Mouse (Mus musculus) liver, embryonic 14.5 days (tissue): ENCODE measurements around the gene Tbc1d4. TPM values are rescaled to one million over a fixed set of nuclear protein-coding genes. Genes with fewer than 3 reads are reported as not detected.

ENCODE experiments used
- ATAC-seq: fragments of 200-750 bp; cut with Nextera tagmentation; 2 replicates; pipeline ENCODE4 v1.8.0; 2017; ENCODE audit warnings: moderate number of reproducible peaks, mild to moderate bottlenecking, moderate library complexity; ENCODE audit not compliant: insufficient read depth
- DNase-seq, 3 experiments: peaks; one replicate each; pipeline ENCODE4 v3.0.0-alpha.2; 2012 to 2013; ENCODE audit warnings: low read depth in 3 of 3, low spot score in 3 of 3
- H3K27ac ChIP-seq: fragments of 300-500 bp; sonication (generic); 2 replicates; pipeline ENCODE4 v1.5.1; 2014; ENCODE audit warnings: moderate library complexity, mild to moderate bottlenecking, control low read depth, inconsistent platforms
- H3K27me3 ChIP-seq: fragments of 300-500 bp; sonication (generic); 2 replicates; pipeline ENCODE4 v1.6.1; 2014; ENCODE audit warnings: mild to moderate bottlenecking, low read length, moderate library complexity; ENCODE audit not compliant: control insufficient read depth, insufficient read depth
- H3K36me3 ChIP-seq: fragments of 300-500 bp; sonication (generic); replicated peaks from 2 replicates; pipeline ENCODE4 v1.6.1; 2014; ENCODE audit warnings: low read depth; ENCODE audit not compliant: control insufficient read depth, insufficient read depth
- H3K4me1 ChIP-seq, 2 experiments: fragments of 200-500 bp in 1 of 2; fragments of 300-500 bp in 1 of 2; sonication (generic) in 1 of 2; replicated peaks; 2 replicates each; pipeline ENCODE4 v1.6.1; 2012 to 2014; ENCODE audit warnings: antibody characterized with exemption in 1 of 2, inconsistent platforms in 1 of 2, low read length in 1 of 2; ENCODE audit not compliant: control insufficient read depth in 2 of 2, insufficient read depth in 2 of 2
- H3K4me2 ChIP-seq: fragments of 300-500 bp; sonication (generic); 2 replicates; pipeline ENCODE4 v1.6.1; 2014; ENCODE audit warnings: low read depth, mild to moderate bottlenecking, control low read depth, moderate library complexity
- H3K4me3 ChIP-seq, 2 experiments: fragments of 200-500 bp in 1 of 2; fragments of 300-500 bp in 1 of 2; sonication (generic) in 1 of 2; 2 replicates each; pipeline ENCODE4 v1.5.1; 2012 to 2014; ENCODE audit warnings: low read depth in 2 of 2, low read length in 2 of 2, mild to moderate bottlenecking in 2 of 2, control low read depth in 1 of 2, inconsistent platforms in 1 of 2, moderate library complexity in 1 of 2; ENCODE audit not compliant: insufficient read depth in 1 of 2
- H3K9ac ChIP-seq: fragments of 300-500 bp; sonication (generic); replicated peaks from 2 replicates; pipeline ENCODE4 v1.6.1; 2014; ENCODE audit warnings: mild to moderate bottlenecking, control low read depth, moderate library complexity
- H3K9me3 ChIP-seq: fragments of 300-500 bp; sonication (generic); 2 replicates; pipeline ENCODE4 v1.6.1; 2016; ENCODE audit warnings: low read length, mixed read lengths; ENCODE audit not compliant: control insufficient read depth
- CTCF ChIP-seq: IDR thresholded peaks from 2 replicates; pipeline ENCODE4 v1.5.1; 2016; ENCODE audit warnings: antibody characterized with exemption, low read depth, control low read depth
- EP300 ChIP-seq: IDR thresholded peaks from 2 replicates; pipeline ENCODE4 v1.6.1; 2016; ENCODE audit warnings: antibody characterized with exemption, low read depth
- WGBS: fragments of 180-500 bp; shearing (Covaris S2); extraction: QIAGEN DNeasy Blood & Tissue Kit; methylation state at CpG from one replicate; pipeline ENCODE4 v1.1.7; 2014; ENCODE audit not compliant: insufficient replicate concordance; 5-methylcytosine and 5-hydroxymethylcytosine counted together
- polyA plus RNA-seq, 2 experiments: library from polyadenylated mRNA; depleted of rRNA in 1 of 2; stranded (reverse) in 1 of 2; unstranded in 1 of 2; fragments of >200 nt; fragmentation: Nextera tagmentation in 1 of 2; extraction: Ambion mirVana in 1 of 2; gene quantifications; 2 replicates each; pipeline versions ENCODE4 v1.2.1 to v1.2.3; 2012 to 2014

Tbc1d4 gene
- polyA plus RNA-seq, 2 experiments = 0.85 to 1.3 TPM

DNA sequence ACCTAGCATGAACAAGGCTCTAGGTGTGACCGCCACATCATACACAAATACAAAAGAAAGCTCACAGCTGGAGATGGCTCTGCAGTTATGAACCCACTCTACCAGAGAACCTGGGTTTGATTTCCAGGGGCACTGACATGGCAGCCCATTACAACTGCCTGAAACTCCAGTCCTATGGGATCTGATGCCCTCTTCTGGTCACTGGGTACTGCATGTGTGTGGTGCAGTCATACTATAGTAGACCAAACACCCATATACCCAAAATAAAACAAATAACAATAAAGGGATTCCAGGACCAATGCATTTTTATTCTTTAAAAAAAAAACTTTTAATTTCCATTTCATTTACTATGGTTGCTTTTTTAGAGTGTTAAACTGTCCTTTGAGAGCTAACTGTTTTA is 26.8 kb upstream of the Tbc1d4 start:
- Histone ChIP-seq H3K4me2 (no peak overlapping the region), H3K9ac (no peak overlapping the region), H3K9me3 (no peaks in the 10 kb centered on the region), H3K4me3 (no peak overlapping the region), H3K36me3 (peaks cover 2% of the 10 kb centered on the region; the same call in 1 of the 2 replicates), H3K4me1 (peaks cover 0 to 5% of the 10 kb centered on the region in 2 experiments; a peak in 1 of 4 replicates), H3K27me3 (no peaks in the 10 kb centered on the region), H3K27ac (no peak overlapping the region)
- 78% methylated on average over 1 of the region's 1 CpGs for WGBS
- no peak for TF ChIP-seq EP300
- no peak for TF ChIP-seq CTCF
- DNase-seq = no peak
- ATAC-seq = no peak

DNA sequence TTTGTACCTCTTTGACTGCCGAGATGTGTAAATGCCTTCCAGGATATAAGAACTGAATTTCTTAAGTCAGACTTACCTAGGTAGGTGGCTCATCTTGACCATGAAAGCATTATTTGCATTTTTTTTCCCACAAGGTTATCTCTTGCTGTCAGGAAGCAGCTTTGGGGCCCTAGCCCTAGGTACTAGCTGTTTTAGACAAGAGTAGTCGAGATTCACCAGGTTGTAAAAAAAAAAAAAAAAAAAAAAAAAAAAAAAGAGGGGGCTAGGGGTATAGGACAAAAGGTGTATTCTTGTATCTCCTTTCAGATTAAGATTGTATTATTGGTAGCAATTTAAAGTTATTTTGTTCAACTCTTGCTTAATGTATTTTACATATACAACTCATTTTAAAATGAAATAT is 21.6 kb upstream of the Tbc1d4 start:
- ATAC-seq (no peak), DNase-seq (no peak)
- Histone ChIP-seq H3K9me3 (no peaks in the 10 kb centered on the region), H3K27me3 (no peaks in the 10 kb centered on the region), H3K4me2 (no peak overlapping the region), H3K4me1 (no peaks in the 10 kb centered on the region), H3K27ac (no peak overlapping the region), H3K36me3 (peaks cover 2% of the 10 kb centered on the region; the same call in 1 of the 2 replicates), H3K9ac (no peak overlapping the region), H3K4me3 (no peak overlapping the region)
- 36% methylated on average over 2 of the region's 2 CpGs for WGBS
- no peak for TF ChIP-seq EP300
- no peak for TF ChIP-seq CTCF

DNA sequence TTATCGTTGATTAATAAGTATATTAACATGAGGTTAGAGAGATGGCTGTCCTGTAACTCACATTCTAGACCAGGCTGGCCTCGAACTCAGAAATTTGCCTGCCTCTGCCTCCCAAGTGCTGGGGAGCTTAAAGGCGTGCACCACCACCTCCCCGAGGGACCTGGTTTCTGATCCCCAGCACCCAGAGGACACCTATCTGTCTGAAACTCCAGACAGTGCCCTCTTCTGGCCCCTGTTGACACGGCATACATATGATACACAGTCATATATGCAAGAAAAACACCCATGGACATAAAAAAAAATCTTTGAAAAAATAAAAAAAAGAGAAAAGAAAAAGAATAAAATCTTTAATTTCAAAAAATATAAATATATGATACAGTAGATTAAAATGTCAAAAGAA is 8.7 kb upstream of the Tbc1d4 start:
- WGBS = 59% methylated on average over 5 of the region's 5 CpGs

DNA sequence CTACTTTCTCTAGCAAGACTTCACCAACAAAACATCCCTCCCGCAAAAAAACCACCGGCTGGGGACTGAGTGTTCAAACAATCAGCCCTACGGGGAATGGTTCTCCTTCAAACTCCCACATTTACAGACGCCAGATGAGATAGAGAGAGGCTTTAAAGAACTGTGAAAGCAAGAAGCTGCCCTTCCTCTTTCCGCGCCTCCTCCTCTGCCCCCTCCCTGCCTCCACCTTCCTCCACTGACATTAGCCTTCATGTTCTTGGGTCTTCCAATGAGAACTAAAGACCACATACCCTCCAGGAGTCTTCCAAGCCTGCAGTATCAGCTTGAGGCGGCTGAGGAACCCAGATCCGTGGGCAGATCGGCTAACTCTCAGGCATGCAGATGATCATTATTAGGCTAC is 7.2 kb upstream of the Tbc1d4 start:
- DNase-seq = no peak
- H3K9me3 ChIP-seq = no peaks in the 10 kb centered on the region
- H3K9ac ChIP-seq = no peak overlapping the region
- no peak overlapping the region for H3K4me2 ChIP-seq
- H3K36me3 ChIP-seq = no peaks in the 10 kb centered on the region
- TF ChIP-seq EP300 = no peak
- no peak for TF ChIP-seq CTCF
- H3K27ac ChIP-seq = no peak overlapping the region
- H3K27me3 ChIP-seq = no peaks in the 10 kb centered on the region
- no peak overlapping the region for H3K4me3 ChIP-seq
- no peak for ATAC-seq
- 35% methylated on average over 8 of the region's 9 CpGs for WGBS
- no peaks in the 10 kb centered on the region for H3K4me1 ChIP-seq

More for the DNA sequence above, 8.7 kb upstream of the Tbc1d4 start:
- Histone ChIP-seq H3K4me3 (no peak overlapping the region), H3K27me3 (no peaks in the 10 kb centered on the region), H3K36me3 (no peaks in the 10 kb centered on the region), H3K4me1 (no peaks in the 10 kb centered on the region), H3K9ac (no peak overlapping the region), H3K4me2 (no peak overlapping the region), H3K27ac (no peak overlapping the region), H3K9me3 (no peaks in the 10 kb centered on the region)
- peak; percentile 15; the same call in 1 of the 2 replicates for TF ChIP-seq CTCF
- no peak for TF ChIP-seq EP300
- no peak for DNase-seq
- no peak for ATAC-seq

DNA sequence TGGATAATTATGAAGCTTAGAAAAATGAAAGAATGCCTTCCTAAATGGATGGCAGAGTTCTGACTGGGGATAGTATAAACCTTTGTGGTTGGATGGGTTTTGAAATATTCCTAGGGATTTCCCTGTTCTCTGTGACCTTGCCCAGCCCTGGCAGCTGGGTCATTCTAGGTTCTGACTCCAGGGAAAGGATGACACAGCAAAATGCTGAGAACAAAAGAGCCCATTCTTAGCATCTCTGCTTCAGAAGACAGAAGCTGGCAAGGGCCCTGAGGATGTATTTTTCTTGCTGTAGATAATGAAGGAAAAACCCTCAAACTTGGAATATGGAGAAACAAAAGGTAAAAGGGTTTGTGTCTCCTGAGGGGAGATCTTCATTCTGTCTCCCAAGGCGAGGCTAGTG is 4.2 kb upstream of the Tbc1d4 start:
- Histone ChIP-seq H3K9ac (no peak overlapping the region), H3K36me3 (no peaks in the 10 kb centered on the region), H3K9me3 (no peaks in the 10 kb centered on the region), H3K4me1 (no peaks in the 10 kb centered on the region), H3K27ac (no peak overlapping the region), H3K27me3 (peaks cover 5% of the 10 kb centered on the region), H3K4me3 (no peak overlapping the region), H3K4me2 (no peak overlapping the region)
- DNase-seq = no peak
- WGBS = 26% methylated on average over 1 of the region's 1 CpGs
- TF ChIP-seq EP300 (no peak), CTCF (no peak)
- no peak for ATAC-seq
